Mouse (Mus musculus): ENCODE data around the gene Oprm1.

- TF ChIP-seq CTCF (IDR thresholded peaks at IDR 0.05; ENCODE audit: borderline replicate concordance, extremely low read depth, insufficient read depth, insufficient read length) (no peak), POLR2A (IDR thresholded peaks at IDR 0.05; ENCODE audit: borderline replicate concordance, extremely low read depth, insufficient read depth, insufficient read length, poor library complexity, severe bottlenecking) (no peak)
These were observed 304.7 kb downstream of the Oprm1 start for GRCm38 (mm10) chr10:7062993-7063392.

Measured in brain, embryonic 14.5 days (tissue).